Mouse (Mus musculus): ENCODE measurements around the gene Cbx2.
A peak's percentile ranks its signal among the peaks of the same experiment; 100 is the strongest.

Gene Cbx2

DNA sequence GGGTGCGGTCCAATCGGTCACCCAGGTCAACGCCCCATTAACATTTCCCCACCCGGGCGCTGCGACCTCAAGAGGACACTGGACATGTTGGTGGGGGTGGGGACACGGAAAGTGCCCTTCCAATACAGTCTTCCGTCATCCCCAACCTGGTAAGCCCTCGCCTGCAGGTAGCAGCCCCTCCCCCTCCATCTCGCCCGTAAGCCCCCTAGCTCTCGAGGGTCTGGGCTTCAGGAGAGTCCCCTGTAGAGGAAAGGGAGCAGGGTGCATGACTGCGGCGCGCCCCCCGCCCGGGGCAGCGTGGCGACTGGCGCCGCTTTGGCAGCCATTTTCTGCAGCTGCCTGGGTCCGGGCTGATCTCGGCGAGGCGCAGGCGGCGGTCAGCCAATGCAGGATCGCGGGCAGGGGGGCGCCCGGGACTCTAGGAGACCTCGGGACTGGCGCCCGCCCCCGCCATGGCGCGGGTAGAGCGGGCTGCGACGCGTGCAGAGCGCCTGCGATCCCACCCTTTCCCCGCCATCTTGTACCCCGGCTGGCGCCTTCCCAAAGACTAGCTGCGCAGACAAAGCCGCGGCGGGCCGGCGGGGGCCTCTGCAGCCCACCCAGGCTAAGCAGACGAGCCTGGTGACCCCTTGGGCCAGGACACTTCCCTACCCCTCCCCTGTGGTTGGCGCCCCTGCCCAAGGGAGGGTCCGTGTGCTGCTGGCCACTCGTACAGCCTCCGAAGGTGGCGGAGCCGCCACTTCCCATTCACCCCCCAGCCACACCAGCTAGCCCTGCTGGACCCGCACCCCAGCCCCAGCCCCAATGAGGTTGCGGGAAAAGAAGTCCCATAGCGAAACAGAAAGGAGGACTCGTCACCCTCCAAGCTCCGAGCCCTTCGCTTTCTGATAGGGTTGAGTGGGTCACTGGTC, 33.8 kb downstream of the Cbx2 start:
- peak in 1 of 2 experiments; percentile 52 for DNase-seq (ENCODE audit: low read depth in 2 of 2, low spot score in 2 of 2)

DNA sequence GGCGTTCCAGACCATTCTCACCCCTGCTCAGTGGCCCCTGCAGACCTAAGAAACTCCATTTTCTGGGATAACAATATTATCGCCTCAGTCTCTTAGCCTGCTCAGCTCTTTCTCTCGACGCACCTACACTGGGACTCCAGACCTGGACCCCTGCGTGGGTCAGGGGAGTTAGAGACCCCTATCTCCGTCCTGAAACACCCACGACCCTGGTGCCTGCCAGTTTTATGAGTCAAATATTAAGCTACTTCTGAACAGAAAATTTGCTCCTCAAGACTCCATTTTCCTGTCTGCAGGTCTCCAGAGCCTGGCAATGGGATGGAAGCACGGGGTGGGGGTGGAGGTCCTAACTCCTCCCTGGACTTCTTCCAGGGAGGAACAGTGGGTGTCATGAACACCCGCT, 34.5 kb downstream of the Cbx2 start:
- DNase-seq (ENCODE audit: low read depth in 2 of 2, low spot score in 2 of 2), result no peak

GRCm38 (mm10) chr11:119058041-119058995, 35.6 kb downstream of the Cbx2 start:
- no peak for DNase-seq (ENCODE audit: low read depth in 2 of 2, low spot score in 2 of 2)

- DNase-seq (ENCODE audit: low read depth in 2 of 2, low spot score in 2 of 2), result no peak
Observed at GRCm38 (mm10) chr11:119059256-119059655, 36.5 kb downstream of the Cbx2 start.

- DNase-seq (ENCODE audit: low read depth in 2 of 2, low spot score in 2 of 2), result no peak
Observed at GRCm38 (mm10) chr11:119066841-119067240, 44.1 kb downstream of the Cbx2 start.

GRCm38 (mm10) chr11:119072239-119072638, 49.5 kb downstream of the Cbx2 start:
- no peak for DNase-seq (ENCODE audit: low read depth in 2 of 2, low spot score in 2 of 2)

DNA sequence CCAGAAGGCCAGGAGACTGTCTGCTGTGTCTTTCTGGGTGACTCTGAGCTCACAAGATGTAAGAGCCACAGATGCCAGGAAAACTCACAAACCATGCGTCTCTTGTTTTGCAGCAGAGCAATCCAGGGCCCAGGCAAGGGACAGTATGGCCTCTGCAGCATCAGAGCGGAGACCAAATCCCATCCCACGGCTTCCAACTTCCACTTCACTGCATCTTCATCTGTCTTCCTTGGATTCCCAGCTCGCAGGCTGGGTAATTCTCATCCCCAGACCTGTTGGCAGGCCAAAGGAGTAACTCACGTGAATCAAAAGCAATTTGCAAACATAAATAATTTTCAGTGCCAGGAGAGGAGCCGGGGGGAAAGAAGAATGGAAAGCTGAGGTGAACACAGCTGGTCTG, 50.2 kb downstream of the Cbx2 start:
- no peak for DNase-seq (ENCODE audit: low read depth in 2 of 2, low spot score in 2 of 2)

DNA sequence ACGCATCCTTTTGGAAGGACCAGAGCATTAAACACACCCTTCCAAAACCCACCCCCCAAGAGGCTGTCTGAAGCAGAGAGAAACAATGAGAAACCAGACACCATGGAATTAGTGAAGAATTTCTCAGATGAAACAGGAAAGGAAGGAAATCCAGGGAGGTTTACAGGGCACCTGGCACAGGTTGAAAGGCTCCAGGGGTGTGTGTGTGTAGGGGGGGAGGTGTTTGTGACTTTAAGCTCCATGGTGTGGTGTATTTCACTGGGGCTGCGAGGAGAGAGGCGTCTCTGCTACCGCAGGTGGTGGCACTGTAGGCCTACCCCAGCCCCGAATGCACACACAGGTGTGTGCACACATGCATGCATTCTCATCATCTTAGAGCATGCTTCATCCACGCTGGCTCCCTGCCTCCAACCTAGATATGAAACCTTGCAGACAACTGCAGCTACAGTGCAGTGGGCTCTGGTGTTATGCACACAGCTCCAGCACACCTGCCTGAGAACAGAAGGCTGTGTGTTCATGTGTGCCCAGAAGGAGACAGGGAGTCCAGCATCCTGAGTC, 51.2 kb downstream of the Cbx2 start:
- no peak for DNase-seq (ENCODE audit: low read depth in 2 of 2, low spot score in 2 of 2)

- DNase-seq (ENCODE audit: low read depth in 2 of 2, low spot score in 2 of 2), result peak in 1 of 2 experiments; percentile 63
Observed at GRCm38 (mm10) chr11:119075805-119076204, 53.0 kb downstream of the Cbx2 start.

- no peak for DNase-seq (ENCODE audit: low read depth in 2 of 2, low spot score in 2 of 2)
Observed at GRCm38 (mm10) chr11:119077755-119078154, 55.0 kb downstream of the Cbx2 start.

- no peak for DNase-seq (ENCODE audit: low read depth in 2 of 2, low spot score in 2 of 2)
Observed at GRCm38 (mm10) chr11:119078691-119079444, 56.1 kb downstream of the Cbx2 start.

DNA sequence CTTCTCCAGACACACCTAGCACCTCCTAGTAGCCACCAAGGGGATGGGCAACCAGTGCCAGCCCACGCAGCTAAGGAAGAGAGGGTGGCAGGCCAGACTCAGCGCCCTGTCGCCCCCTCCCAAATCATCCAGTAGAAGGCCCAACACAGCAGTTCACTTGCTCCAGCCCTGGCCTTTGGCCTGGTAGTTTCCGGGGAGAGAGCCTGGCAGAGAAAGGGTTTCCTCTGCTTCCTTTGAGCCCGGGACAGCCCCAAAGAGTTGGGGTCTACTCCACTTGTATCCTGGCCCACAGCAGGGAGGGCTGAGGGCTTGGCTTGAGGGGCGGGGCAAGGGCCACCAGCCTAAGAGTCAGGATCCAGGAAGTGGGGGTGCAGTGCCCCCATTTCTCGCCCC, 56.7 kb downstream of the Cbx2 start:
- no peak for DNase-seq (ENCODE audit: low read depth in 2 of 2, low spot score in 2 of 2)

- DNase-seq (ENCODE audit: low read depth in 2 of 2, low spot score in 2 of 2), result no peak
Observed at GRCm38 (mm10) chr11:119080461-119081147, 57.8 kb downstream of the Cbx2 start.

Measured in CD8-positive naive resting alpha-beta T cell, adult 2 months (primary cell).